ENCODE assay signal across 8 mouse cellular contexts in genomic region chr13:48964850-48965249, GRCm38 (mm10). TPM values are rescaled to one million over a fixed set of nuclear protein-coding genes. Genes with fewer than 3 reads are reported as not detected.
A peak's percentile ranks its signal among the peaks of the same experiment; 100 is the strongest.
DNase-seq lines count a peak whose midpoint lies in the region; ATAC-seq and TF ChIP-seq lines count a peak whose summit lies in the region.

No protein-coding gene starts in this region.

- peaks cover 7% of the 10 kb centered on the region; the same call in 1 of the 2 replicates for H3K36me3 ChIP-seq in heart, embryonic 14.5 days (ENCODE audit: control insufficient read depth, insufficient read depth, low read length)
- no peaks in the 10 kb centered on the region for H3K36me3 ChIP-seq in embryonic facial prominence, embryonic 11.5 days (replicated peaks; ENCODE audit: control insufficient read depth, insufficient read depth, low read depth, low read length)
- no peaks in the 10 kb centered on the region for H3K36me3 ChIP-seq in hindbrain, postnatal 0 days (ENCODE audit: insufficient read depth, low read length)
- H3K36me3 ChIP-seq in midbrain, embryonic 15.5 days (replicated peaks) = no peaks in the 10 kb centered on the region

- H3K4me3 ChIP-seq in heart, embryonic 14.5 days (ENCODE audit: control insufficient read depth in 1 of 2, insufficient read depth in 1 of 2, low read depth in 1 of 2, low read length in 2 of 2) = peak overlapping the region in 1 of 2 experiments; percentile 84; a peak in 2 of 4 replicates
- no peak overlapping the region for H3K4me3 ChIP-seq in embryonic facial prominence, embryonic 11.5 days (ENCODE audit: low read depth, low read length)
- H3K4me3 ChIP-seq in hindbrain, postnatal 0 days (ENCODE audit: low read length) = peak overlapping the region; percentile 85; the same call in 1 of the 2 replicates
- H3K4me3 ChIP-seq in midbrain, embryonic 15.5 days = peak overlapping the region; percentile 80

- no peaks in the 10 kb centered on the region for H3K9me3 ChIP-seq in heart, embryonic 14.5 days (ENCODE audit: control insufficient read depth, low read length)
- no peaks in the 10 kb centered on the region for H3K9me3 ChIP-seq in embryonic facial prominence, embryonic 11.5 days (replicated peaks; ENCODE audit: control insufficient read depth, low read length)
- no peaks in the 10 kb centered on the region for H3K9me3 ChIP-seq in hindbrain, postnatal 0 days (ENCODE audit: low read length)
- H3K9me3 ChIP-seq in midbrain, embryonic 15.5 days = no peaks in the 10 kb centered on the region

- H3K4me1 ChIP-seq in heart, embryonic 14.5 days (ENCODE audit: control insufficient read depth in 2 of 2, insufficient read depth in 2 of 2, low read length in 2 of 2) = peaks cover 10 to 50% of the 10 kb centered on the region in 2 experiments
- H3K4me1 ChIP-seq in embryonic facial prominence, embryonic 11.5 days (ENCODE audit: control insufficient read depth, insufficient read depth, low read length) = peaks cover 6% of the 10 kb centered on the region; the same call in 1 of the 2 replicates
- H3K4me1 ChIP-seq in hindbrain, postnatal 0 days (ENCODE audit: insufficient read depth, low read length) = peaks cover 22% of the 10 kb centered on the region
- H3K4me1 ChIP-seq in midbrain, embryonic 15.5 days = peaks cover 42% of the 10 kb centered on the region

- no peak for TF ChIP-seq CTCF in hindbrain, postnatal 0 days (IDR thresholded peaks at IDR 0.05; ENCODE audit: low read depth)

- H3K9ac ChIP-seq in heart, embryonic 14.5 days (ENCODE audit: low read length) = peak overlapping the region; percentile 97
- H3K9ac ChIP-seq in embryonic facial prominence, embryonic 11.5 days (replicated peaks; ENCODE audit: low read length) = no peak overlapping the region
- H3K9ac ChIP-seq in hindbrain, postnatal 0 days (replicated peaks; ENCODE audit: low read length) = peak overlapping the region; percentile 30; the same call in 1 of the 2 replicates
- H3K9ac ChIP-seq in midbrain, embryonic 15.5 days = 0 out of 2 replicates have a peak overlapping the region, but pooled peaks have one; percentile 16

- no peaks in the 10 kb centered on the region for H3K27me3 ChIP-seq in heart, embryonic 14.5 days (ENCODE audit: control insufficient read depth, insufficient read depth, low read length)
- no peaks in the 10 kb centered on the region for H3K27me3 ChIP-seq in embryonic facial prominence, embryonic 11.5 days (ENCODE audit: control insufficient read depth, insufficient read depth, low read length)
- H3K27me3 ChIP-seq in hindbrain, postnatal 0 days (ENCODE audit: insufficient read depth, low read length) = no peaks in the 10 kb centered on the region
- H3K27me3 ChIP-seq in midbrain, embryonic 15.5 days (replicated peaks) = no peaks in the 10 kb centered on the region

- no peak for ATAC-seq in heart, embryonic 14.5 days (ENCODE audit: insufficient number of reproducible peaks, insufficient read depth, low FRiP score, low read depth)
- no peak for ATAC-seq in embryonic facial prominence, embryonic 11.5 days (replicated peaks; ENCODE audit: insufficient number of reproducible peaks, low FRiP score, low TSS enrichment, low read depth)
- no peak for ATAC-seq in hindbrain, postnatal 0 days
- no peak for ATAC-seq in midbrain, embryonic 15.5 days (replicated peaks)
- ATAC-seq in megakaryocyte progenitor cell, adult 5-6 weeks (replicated peaks; ENCODE audit: poor library complexity) = no peak

- peak overlapping the region; percentile 88 for H3K4me2 ChIP-seq in heart, embryonic 14.5 days (ENCODE audit: low read length)
- peak overlapping the region; percentile 97; the same call in 1 of the 2 replicates for H3K4me2 ChIP-seq in embryonic facial prominence, embryonic 11.5 days (ENCODE audit: low read depth, low read length)
- peak overlapping the region; percentile 97 for H3K4me2 ChIP-seq in hindbrain, postnatal 0 days (ENCODE audit: low read depth, low read length)
- H3K4me2 ChIP-seq in midbrain, embryonic 15.5 days = peak overlapping the region; percentile 83

- no peak for DNase-seq in heart, postnatal 10 days
- DNase-seq in embryonic facial prominence, embryonic 11.5 days (ENCODE audit: low spot score) = no peak
- DNase-seq in hindbrain, postnatal 0 days (ENCODE audit: low spot score) = no peak
- DNase-seq in spleen, postnatal 14 days (ENCODE audit: low spot score in 2 of 2) = no peak
- no peak for DNase-seq in adipocyte (ENCODE audit: low spot score)

- H3K27ac ChIP-seq in heart, embryonic 14.5 days (replicated peaks in 1 of 2; ENCODE audit: control insufficient read depth in 1 of 2, insufficient read depth in 1 of 2, low read depth in 2 of 2, low read length in 2 of 2) = peak overlapping the region; percentile 91 to 99; a peak in 3 of 4 replicates
- no peak overlapping the region for H3K27ac ChIP-seq in embryonic facial prominence, embryonic 11.5 days (replicated peaks; ENCODE audit: low read depth, low read length)
- H3K27ac ChIP-seq in hindbrain, postnatal 0 days = no peak overlapping the region
- no peak overlapping the region for H3K27ac ChIP-seq in midbrain, embryonic 15.5 days

- intact Hi-C loops in heart, postnatal 10 days (cut with DNase I) = loop anchor here (5.0 to 10.0 kb wide), 2 partner anchors 88 to 430 kb away; no protein-coding TSS in a partner anchor

- WGBS in heart, embryonic 14.5 days = 70% methylated on average over 4 of the region's 4 CpGs
- 86% methylated on average over 4 of the region's 4 CpGs for WGBS in embryonic facial prominence, embryonic 11.5 days
- WGBS in hindbrain, postnatal 0 days = 71% methylated on average over 4 of the region's 4 CpGs
- WGBS in midbrain, embryonic 15.5 days = 81% methylated on average over 4 of the region's 4 CpGs

RNA-seq across cellular contexts. Expression of gene Fam120a, which starts 3.0 kb away (rescaled TPM):
- polyA plus RNA-seq in heart, embryonic 14.5 days (2014; fragmentation: Nextera tagmentation; extraction: Ambion mirVana) = 27.9 and 29.7 TPM in 2 replicates
- 100 to 1,000 TPM; 106 to 111 TPM for total RNA-seq in heart, postnatal 10 days (2021)
- 22.1 and 24.3 TPM in 2 replicates for polyA plus RNA-seq in embryonic facial prominence, embryonic 11.5 days (2014; fragmentation: Nextera tagmentation; extraction: Ambion mirVana)
- 68.3 and 76.3 TPM in 2 replicates for total RNA-seq in hindbrain, postnatal 0 days (2014; rRNA removed)
- polyA plus RNA-seq in hindbrain, postnatal 0 days (2015; fragmentation: Nextera tagmentation; extraction: Ambion mirVana) = 10.3 and 11.1 TPM in 2 replicates
- polyA plus RNA-seq in midbrain, embryonic 15.5 days (2015; fragmentation: Nextera tagmentation; extraction: Ambion mirVana) = 10.7 and 11.0 TPM in 2 replicates
- 211 and 215 TPM in 2 replicates for total RNA-seq in megakaryocyte progenitor cell, adult 5-6 weeks (2015)
- total RNA-seq in megakaryocyte progenitor cell, adult 5-6 weeks (2017) = 118 and 129 TPM in 2 replicates

Comparison
In these comparisons a context has a peak if more than half of its experiments do, and no peak if none do; other contexts are left out.
1. H3K27ac ChIP-seq: peak in heart, embryonic 14.5 days (2 of 2); none in embryonic facial prominence, embryonic 11.5 days (single experiment), hindbrain, postnatal 0 days (single experiment) and midbrain, embryonic 15.5 days (single experiment).
2. Peak in every context shown above with its lines, with median percentiles within 50 percentile points of each other: H3K4me2 ChIP-seq.